Mouse (Mus musculus) myocyte (in vitro differentiated cells): ENCODE measurements around the gene Samd4. TPM values are rescaled to one million over a fixed set of nuclear protein-coding genes. Genes with fewer than 3 reads are reported as not detected.

Experiments used
- H3K27me3 ChIP-seq: one replicate; pipeline ENCODE4 v1.6.1; 2011; ENCODE audit not compliant: control insufficient read depth, insufficient read depth, insufficient read length
- H3K36me3 ChIP-seq: one replicate; pipeline ENCODE4 v1.6.1; 2011; ENCODE audit not compliant: control insufficient read depth, insufficient read depth
- H3K4me2 ChIP-seq: one replicate; pipeline ENCODE4 v1.6.1; 2011; ENCODE audit warnings: low read depth, control low read depth
- H3K4me3 ChIP-seq: one replicate; pipeline ENCODE4 v1.5.1; 2011; ENCODE audit warnings: mild to moderate bottlenecking, control low read depth, moderate library complexity
- H3K79me2 ChIP-seq: one replicate; pipeline ENCODE4 v1.6.1; 2011; ENCODE audit not compliant: control insufficient read depth, insufficient read depth
- H3ac ChIP-seq: one replicate; pipeline ENCODE4 v1.6.1; 2011; ENCODE audit not compliant: control insufficient read depth, insufficient read length
- CEBPB ChIP-seq: IDR thresholded peaks from 2 replicates; pipeline ENCODE4 v1.6.1; 2011; ENCODE audit warnings: mild to moderate bottlenecking, moderate library complexity; ENCODE audit not compliant: poor library complexity, insufficient read depth, severe bottlenecking
- E2F4 ChIP-seq: IDR thresholded peaks from one replicate; pipeline ENCODE4 v1.6.1; 2011; ENCODE audit warnings: mild to moderate bottlenecking, control low read depth, moderate library complexity; ENCODE audit not compliant: insufficient read depth
- MAX ChIP-seq: IDR thresholded peaks from one replicate; pipeline ENCODE4 v1.6.1; 2011; ENCODE audit warnings: low read depth, mild to moderate bottlenecking, control low read depth
- MYOD1 ChIP-seq, 3 experiments: IDR thresholded peaks; one replicate each; pipeline ENCODE4 v1.6.1; 2011; ENCODE audit warnings: control low read depth in 2 of 3, low read depth in 2 of 3, mild to moderate bottlenecking in 2 of 3, moderate library complexity in 1 of 3; ENCODE audit not compliant: insufficient read length in 2 of 3, control insufficient read depth in 1 of 3
- MYOG ChIP-seq, 3 experiments: IDR thresholded peaks; one replicate each; pipeline ENCODE4 v1.6.1; 2011; ENCODE audit warnings: control low read depth in 2 of 3, low read depth in 2 of 3, mild to moderate bottlenecking in 2 of 3; ENCODE audit not compliant: insufficient read length in 2 of 3, control insufficient read depth in 1 of 3, insufficient read depth in 1 of 3
- POLR2A ChIP-seq: IDR thresholded peaks from one replicate; pipeline ENCODE4 v1.6.1; 2011; ENCODE audit warnings: low read depth, mild to moderate bottlenecking, control low read depth, moderate library complexity; ENCODE audit not compliant: insufficient read length
- POLR2AphosphoS2 ChIP-seq: IDR thresholded peaks from one replicate; pipeline ENCODE4 v1.6.1; 2011; ENCODE audit warnings: low read depth, control low read depth; ENCODE audit not compliant: insufficient read length
- REST ChIP-seq: IDR thresholded peaks from one replicate; pipeline ENCODE4 v1.6.1; 2011; ENCODE audit warnings: mild to moderate bottlenecking, control low read depth, moderate library complexity; ENCODE audit not compliant: insufficient read depth, insufficient read length
- SRF ChIP-seq: IDR thresholded peaks from one replicate; pipeline ENCODE4 v1.6.1; 2011; ENCODE audit warnings: low read depth; ENCODE audit not compliant: control insufficient read depth, insufficient read length
- TCF12 ChIP-seq: IDR thresholded peaks from one replicate; pipeline ENCODE4 v1.6.1; 2011; ENCODE audit warnings: mild to moderate bottlenecking, control low read depth; ENCODE audit not compliant: poor library complexity, insufficient read depth, severe bottlenecking
- TCF3 ChIP-seq: IDR thresholded peaks from one replicate; pipeline ENCODE4 v1.6.1; 2011; ENCODE audit warnings: low read depth, control low read depth; ENCODE audit not compliant: insufficient read length
- USF1 ChIP-seq: IDR thresholded peaks from one replicate; pipeline ENCODE4 v1.6.1; 2011; ENCODE audit warnings: low read depth, mild to moderate bottlenecking, control low read depth, moderate library complexity
- polyA plus RNA-seq: library from polyadenylated mRNA; unstranded; fragments of >200 nt; fragmentation: generic; extraction: Trizol; gene quantifications from one replicate; pipeline ENCODE4 v1.2.1, GENCODE M21; 2012; ENCODE audit warnings: missing spikeins

Samd4 gene
- polyA plus RNA-seq, 1 experiment: 15.7 TPM

GRCm38 (mm10) chr14:46974874-46975273, 92.2 kb downstream of the Samd4 start:
- Histone ChIP-seq H3K36me3 (peaks cover 4% of the 10 kb centered on the region), H3K79me2 (peaks cover 78% of the 10 kb centered on the region), H3K4me2 (no peak overlapping the region), H3K4me3 (no peak overlapping the region), H3ac (no peak overlapping the region), H3K27me3 (no peaks in the 10 kb centered on the region)
- no peak for TF ChIP-seq REST
- no peak for TF ChIP-seq SRF
- TF ChIP-seq POLR2AphosphoS2: no peak
- no peak for TF ChIP-seq USF1
- TF ChIP-seq MAX: no peak
- no peak for TF ChIP-seq TCF12
- no peak for TF ChIP-seq POLR2A
- TF ChIP-seq TCF3: no peak
- TF ChIP-seq MYOG (IDR thresholded peaks at IDR 0.05; ENCODE audit: control insufficient read depth in 1 of 3, insufficient read depth in 1 of 3, insufficient read length in 2 of 3, low read depth in 2 of 3): no peak
- TF ChIP-seq MYOD1 (IDR thresholded peaks at IDR 0.05; ENCODE audit: control insufficient read depth in 1 of 3, insufficient read length in 2 of 3, low read depth in 2 of 3): no peak
- no peak for TF ChIP-seq E2F4
- TF ChIP-seq CEBPB: no peak

- Histone ChIP-seq H3K36me3 (peaks cover 4% of the 10 kb centered on the region), H3K4me3 (no peak overlapping the region), H3ac (no peak overlapping the region), H3K27me3 (no peaks in the 10 kb centered on the region), H3K4me2 (no peak overlapping the region), H3K79me2 (peaks cover 71% of the 10 kb centered on the region)
- TF ChIP-seq CEBPB (no peak), POLR2AphosphoS2 (no peak), SRF (no peak), E2F4 (no peak), MYOG (IDR thresholded peaks at IDR 0.05; ENCODE audit: control insufficient read depth in 1 of 3, insufficient read depth in 1 of 3, insufficient read length in 2 of 3, low read depth in 2 of 3) (no peak), TCF12 (no peak), REST (no peak), TCF3 (no peak), POLR2A (no peak), MAX (no peak), USF1 (no peak), MYOD1 (IDR thresholded peaks at IDR 0.05; ENCODE audit: control insufficient read depth in 1 of 3, insufficient read length in 2 of 3, low read depth in 2 of 3) (no peak)
These were observed 93.3 kb downstream of the Samd4 start for GRCm38 (mm10) chr14:46975969-46976368.

- Histone ChIP-seq H3K79me2 (peaks cover 63% of the 10 kb centered on the region), H3K36me3 (peaks cover 4% of the 10 kb centered on the region), H3K27me3 (no peaks in the 10 kb centered on the region), H3ac (no peak overlapping the region), H3K4me3 (no peak overlapping the region), H3K4me2 (no peak overlapping the region)
- TF ChIP-seq REST (no peak), E2F4 (no peak)
These were observed 94.1 kb downstream of the Samd4 start for GRCm38 (mm10) chr14:46976712-46977111.

- H3K4me3 ChIP-seq: no peak overlapping the region
- no peak overlapping the region for H3ac ChIP-seq
- H3K27me3 ChIP-seq: no peaks in the 10 kb centered on the region
- no peak overlapping the region for H3K4me2 ChIP-seq
- peaks cover 59% of the 10 kb centered on the region for H3K79me2 ChIP-seq
- peaks cover 4% of the 10 kb centered on the region for H3K36me3 ChIP-seq
- TF ChIP-seq MAX: no peak
These were observed 95.0 kb downstream of the Samd4 start for GRCm38 (mm10) chr14:46977660-46978059.

DNA sequence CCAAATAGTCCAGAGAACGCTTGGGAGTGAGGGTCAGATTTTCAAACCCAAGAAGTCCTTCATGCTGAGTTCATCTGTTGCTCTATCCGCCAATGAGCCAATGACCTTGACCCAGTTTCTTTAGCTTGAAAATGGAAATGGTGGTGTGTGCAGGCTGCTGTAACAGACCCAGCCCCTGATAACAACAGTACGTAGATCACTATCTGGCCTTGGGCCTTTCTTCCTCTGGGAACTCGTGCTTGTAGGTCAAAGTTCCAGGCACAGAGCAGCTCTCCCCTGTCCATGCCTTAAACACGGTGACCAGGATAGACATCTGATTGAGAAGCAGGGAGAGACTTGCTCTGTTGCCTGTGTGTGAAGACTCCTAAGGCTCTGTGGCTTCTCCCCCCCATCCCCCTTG, 96.5 kb downstream of the Samd4 start:
- H3K36me3 ChIP-seq: peaks cover under 1% of the 10 kb centered on the region
- H3K4me3 ChIP-seq: no peak overlapping the region
- no peaks in the 10 kb centered on the region for H3K27me3 ChIP-seq
- TF ChIP-seq E2F4 (no peak), SRF (no peak), MAX (no peak)
- peaks cover 49% of the 10 kb centered on the region for H3K79me2 ChIP-seq
- no peak overlapping the region for H3K4me2 ChIP-seq
- no peak overlapping the region for H3ac ChIP-seq
